Mouse (Mus musculus): Measurements from ENCODE around the gene Bysl.

GRCm38 (mm10) chr17:47611661-47611982, 330 bp upstream of the Bysl start:
- no peak for TF ChIP-seq CTCF (IDR thresholded peaks at IDR 0.05; ENCODE audit: low read depth)
- TF ChIP-seq EP300 (IDR thresholded peaks at IDR 0.05; ENCODE audit: low read depth): no peak
